Mouse (Mus musculus) midbrain, embryonic 14.5 days (tissue): ENCODE measurements around the gene Pgpep1. TPM values are rescaled to one million over a fixed set of nuclear protein-coding genes. Genes with fewer than 3 reads are reported as not detected.

Experiments
- polyA plus RNA-seq: library from polyadenylated mRNA; unstranded; fragments of >200 nt; fragmentation: Nextera tagmentation; extraction: Ambion mirVana; gene quantifications from 2 replicates; pipeline ENCODE4 v1.2.1, GENCODE M21; 2014

Pgpep1 gene
- polyA plus RNA-seq, 1 experiment from 2014 or later = 95.8 TPM

Other genes starting within 250 kb of the Pgpep1 start
- 43.9 and 51.7 TPM in 2 replicates for gene Crtc1, start 220.8 kb downstream of the Pgpep1 start, polyA plus RNA-seq
- gene Klhl26, start 183.4 kb downstream of the Pgpep1 start, polyA plus RNA-seq = 24.2 and 27.2 TPM in 2 replicates
- gene Tmem59l, start 173.0 kb downstream of the Pgpep1 start, polyA plus RNA-seq = 104 and 143 TPM in 2 replicates
- gene Crlf1, start 167.2 kb downstream of the Pgpep1 start, polyA plus RNA-seq = 2.1 and 3.0 TPM in 2 replicates
- 152 and 190 TPM in 2 replicates for gene Rex1bd, start 153.6 kb downstream of the Pgpep1 start, polyA plus RNA-seq
- gene Uba52, start 149.6 kb downstream of the Pgpep1 start, polyA plus RNA-seq = 696 and 821 TPM in 2 replicates
- 328 and 408 TPM in 2 replicates for gene Fkbp8, start 132.7 kb downstream of the Pgpep1 start, polyA plus RNA-seq
- gene Kxd1, start 132.4 kb downstream of the Pgpep1 start, polyA plus RNA-seq = 50.7 and 52.6 TPM in 2 replicates
- gene Ell, start 120.9 kb downstream of the Pgpep1 start, polyA plus RNA-seq = 14.9 and 17.1 TPM in 2 replicates
- gene Isyna1, start 66.0 kb downstream of the Pgpep1 start, polyA plus RNA-seq = 91.9 and 101 TPM in 2 replicates
- gene Ssbp4, start 51.5 kb downstream of the Pgpep1 start, polyA plus RNA-seq = 172 and 213 TPM in 2 replicates
- 0.34 and 1.1 TPM in 2 replicates for gene Lrrc25, start 44.2 kb downstream of the Pgpep1 start, polyA plus RNA-seq
- gene Gdf15, start 27.9 kb downstream of the Pgpep1 start, polyA plus RNA-seq = 0.16 and 0.20 TPM in 2 replicates
- 175 and 201 TPM in 2 replicates for gene Lsm4, start 12.9 kb upstream of the Pgpep1 start, polyA plus RNA-seq
- 104 and 119 TPM in 2 replicates for gene Jund, start 38.6 kb upstream of the Pgpep1 start, polyA plus RNA-seq
- 0.05 TPM in 2 replicates for gene Iqcn, start 43.1 kb upstream of the Pgpep1 start, polyA plus RNA-seq
- gene Gm3336, start 58.2 kb upstream of the Pgpep1 start, polyA plus RNA-seq = not detected in 2 replicates
- 0.24 TPM in 1 of 2 replicates, not detected in the other for gene Pde4c, start 63.3 kb upstream of the Pgpep1 start, polyA plus RNA-seq
- gene Rab3a, start 94.3 kb upstream of the Pgpep1 start, polyA plus RNA-seq = 407 and 464 TPM in 2 replicates
- 37.1 and 39.0 TPM in 2 replicates for gene Mpv17l2, start 100.6 kb upstream of the Pgpep1 start, polyA plus RNA-seq
- gene Pik3r2, start 116.3 kb upstream of the Pgpep1 start, polyA plus RNA-seq = 79.2 and 84.7 TPM in 2 replicates
- 22.7 and 24.3 TPM in 2 replicates for gene Mast3, start 144.7 kb upstream of the Pgpep1 start, polyA plus RNA-seq
- gene Il12rb1, start 148.1 kb upstream of the Pgpep1 start, polyA plus RNA-seq = 0.45 TPM in 1 of 2 replicates, not detected in the other
- 7.1 and 7.5 TPM in 2 replicates for gene Arrdc2, start 179.3 kb upstream of the Pgpep1 start, polyA plus RNA-seq
- 13.3 and 16.0 TPM in 2 replicates for gene Kcnn1, start 202.9 kb upstream of the Pgpep1 start, polyA plus RNA-seq
- gene Ccdc124, start 213.5 kb upstream of the Pgpep1 start, polyA plus RNA-seq = 149 and 178 TPM in 2 replicates
- 0.40 and 0.96 TPM in 2 replicates for gene Slc5a5, start 232.4 kb upstream of the Pgpep1 start, polyA plus RNA-seq
- 2,701 and 2,857 TPM in 2 replicates for gene Rpl18a, start 237.0 kb upstream of the Pgpep1 start, polyA plus RNA-seq
- 46.5 and 54.0 TPM in 2 replicates for gene Map1s, start 245.5 kb upstream of the Pgpep1 start, polyA plus RNA-seq